ENCODE assay signal across 24 mouse cellular contexts in the genomic region with DNA sequence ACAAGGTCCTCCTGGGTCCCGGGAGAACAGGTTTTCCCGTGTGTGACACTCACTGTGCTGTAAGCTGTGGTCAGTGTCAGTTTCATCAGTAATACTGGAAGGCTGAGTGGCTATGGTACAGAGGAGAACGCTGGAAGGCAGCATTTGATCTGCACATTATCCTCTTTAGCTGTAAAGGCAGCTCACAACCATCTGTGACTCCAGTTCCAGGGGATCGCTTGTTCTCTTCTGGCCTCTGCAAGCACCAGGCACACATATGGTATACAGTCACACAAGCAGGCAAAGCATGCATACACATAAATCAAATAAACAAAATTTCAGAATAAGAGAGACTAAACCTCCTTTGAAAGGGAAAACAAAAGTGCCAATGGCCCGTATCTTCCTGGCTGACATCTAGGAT. TPM values are rescaled to one million over a fixed set of nuclear protein-coding genes. Genes with fewer than 3 reads are reported as not detected.
A peak's percentile ranks its signal among the peaks of the same experiment; 100 is the strongest.
DNase-seq lines count a peak whose midpoint lies in the region; ATAC-seq and TF ChIP-seq lines count a peak whose summit lies in the region.
"Had no signal": no experiment of that assay in that cellular context is flagged by ENCODE, and none has a peak within 500 bp of the region (broad histone marks: within the 10 kb centered on the region; RNA-seq: fewer than 3 reads in every experiment).

No protein-coding gene starts in this region.

- H3K4me2 ChIP-seq in hindbrain, embryonic 14.5 days (replicated peaks), result no peak overlapping the region

- H3K27ac ChIP-seq in hindbrain, embryonic 10.5 days, result peak overlapping the region; percentile 17; the same call in 1 of the 2 replicates
- no peak overlapping the region for H3K27ac ChIP-seq in hindbrain, embryonic 14.5 days
- peak overlapping the region; percentile 88 for H3K27ac ChIP-seq in layer of hippocampus, adult 2 months

- DNase-seq in hindbrain, embryonic 10.5 days (ENCODE audit: low spot score), result no peak
- no peak for DNase-seq in hindbrain, embryonic 14.5 days (ENCODE audit: low spot score)
- DNase-seq in layer of hippocampus, adult 2 months (ENCODE audit: low spot score in 2 of 2), result peak; percentile 24 to 36
- no peak for DNase-seq in layer of hippocampus, postnatal 25 days (ENCODE audit: extremely low spot score in 1 of 2, low spot score in 1 of 2)
- DNase-seq in layer of hippocampus, adult 9-11 months, result peak; percentile 58
- DNase-seq in layer of hippocampus, adult 9-10 months (ENCODE audit: low spot score), result no peak
- DNase-seq: adrenal gland, adult 2 months; adrenal gland, adult 8-10 months; adrenal gland, postnatal 10 days; adrenal gland, postnatal 14 days; adrenal gland, postnatal 25 days; adrenal gland, postnatal 36 days; B cell, adult 2 months; cerebellum, adult 11 months; cerebellum, adult 11-12 months; cerebellum, adult 18-20 months had no signal

- no peak for TF ChIP-seq CTCF in layer of hippocampus, adult 2 months (conservative IDR thresholded peaks at IDR 0.05)

- H3K4me1 ChIP-seq in hindbrain, embryonic 10.5 days (replicated peaks), result no peaks in the 10 kb centered on the region
- no peaks in the 10 kb centered on the region for H3K4me1 ChIP-seq in hindbrain, embryonic 14.5 days (replicated peaks; ENCODE audit: control insufficient read depth, insufficient read depth, low read length)

- ATAC-seq in hindbrain, embryonic 14.5 days (ENCODE audit: low FRiP score), result no peak
- ATAC-seq: activated CD4-positive, CD25-positive, alpha-beta regulatory T cell, adult 4 months; CD4-positive, CD25-positive, alpha-beta regulatory T cell, adult 4 months; Patski had no signal

- H3K9me3 ChIP-seq in hindbrain, embryonic 10.5 days, result no peaks in the 10 kb centered on the region
- no peaks in the 10 kb centered on the region for H3K9me3 ChIP-seq in hindbrain, embryonic 14.5 days (ENCODE audit: control insufficient read depth, low read length)
- H3K9me3 ChIP-seq: G1E had no signal

- H3K4me3 ChIP-seq in hindbrain, embryonic 10.5 days, result no peak overlapping the region
- no peak overlapping the region for H3K4me3 ChIP-seq in hindbrain, embryonic 14.5 days (replicated peaks; ENCODE audit: low read length)
- no peak overlapping the region for H3K4me3 ChIP-seq in layer of hippocampus, adult 2 months

- H3K27me3 ChIP-seq in hindbrain, embryonic 10.5 days (ENCODE audit: insufficient read depth, poor library complexity, severe bottlenecking), result no peaks in the 10 kb centered on the region
- no peaks in the 10 kb centered on the region for H3K27me3 ChIP-seq in hindbrain, embryonic 14.5 days (ENCODE audit: control insufficient read depth, insufficient read depth, low read length)
- H3K27me3 ChIP-seq: CH12.LX, Patski had no signal

- peaks cover 100% of the 10 kb centered on the region for H3K36me3 ChIP-seq in hindbrain, embryonic 10.5 days
- no peaks in the 10 kb centered on the region for H3K36me3 ChIP-seq in hindbrain, embryonic 14.5 days (replicated peaks; ENCODE audit: control insufficient read depth, insufficient read depth)

- no peak overlapping the region for H3K9ac ChIP-seq in hindbrain, embryonic 14.5 days

- 91% methylated on average over 5 of the region's 5 CpGs for WGBS in hindbrain, embryonic 10.5 days
- WGBS in hindbrain, embryonic 14.5 days, result 89% methylated on average over 5 of the region's 5 CpGs

RNA-seq across cellular contexts. Expression of gene Hcar2, which starts 56.8 kb away (rescaled TPM):
- polyA plus RNA-seq in hindbrain, embryonic 10.5 days (2016; fragmentation: Nextera tagmentation; extraction: Ambion mirVana), result 0.08 TPM in 1 of 2 replicates, not detected in the other
- not detected in 2 replicates for polyA plus RNA-seq in hindbrain, embryonic 14.5 days (2014; fragmentation: Nextera tagmentation; extraction: Ambion mirVana)
- not detected for total RNA-seq in layer of hippocampus, adult 2 months (2021)
- under 1 TPM in 1 of 2 experiments, not detected in 1; 0.12 TPM for total RNA-seq in layer of hippocampus, postnatal 25 days (2021)
- total RNA-seq: CH12.LX, ES-E14, MEL had no signal
- polyA plus RNA-seq: activated CD4-positive, CD25-positive, alpha-beta regulatory T cell, adult 4 months; C2C12; G1E; Patski had no signal

RNA-seq across cellular contexts. Expression of gene Kntc1, which starts 59.0 kb away (rescaled TPM):
- 31.0 and 43.3 TPM in 2 replicates for polyA plus RNA-seq in hindbrain, embryonic 10.5 days (2016; fragmentation: Nextera tagmentation; extraction: Ambion mirVana)
- 5.0 and 5.8 TPM in 2 replicates for polyA plus RNA-seq in hindbrain, embryonic 14.5 days (2014; fragmentation: Nextera tagmentation; extraction: Ambion mirVana)
- 1 to 10 TPM; 2.2 to 2.8 TPM for total RNA-seq in layer of hippocampus, adult 2 months (2021)
- total RNA-seq in layer of hippocampus, postnatal 25 days (2021), result 1 to 10 TPM; 1.9 to 2.9 TPM

RNA-seq across cellular contexts. Expression of gene Rsrc2, which starts 59.3 kb away (rescaled TPM):
- polyA plus RNA-seq in hindbrain, embryonic 10.5 days (2016; fragmentation: Nextera tagmentation; extraction: Ambion mirVana), result 104 and 125 TPM in 2 replicates
- polyA plus RNA-seq in hindbrain, embryonic 14.5 days (2014; fragmentation: Nextera tagmentation; extraction: Ambion mirVana), result 118 and 121 TPM in 2 replicates
- 100 to 1,000 TPM in 1 of 2 experiments, 10 to 100 TPM in 1; 93.7 to 109 TPM for total RNA-seq in layer of hippocampus, adult 2 months (2021)
- 100 to 1,000 TPM in 1 of 2 experiments, 10 to 100 TPM in 1; 90.6 to 108 TPM for total RNA-seq in layer of hippocampus, postnatal 25 days (2021)

Comparison
In these comparisons a context has a peak if more than half of its experiments do, and no peak if none do; other contexts are left out.
1. DNase-seq: peak in layer of hippocampus, adult 2 months (2 of 2) and layer of hippocampus, adult 9-11 months (single experiment); none in hindbrain, embryonic 10.5 days (single experiment), hindbrain, embryonic 14.5 days (single experiment), layer of hippocampus, postnatal 25 days (0 of 2) and layer of hippocampus, adult 9-10 months (single experiment).